Mouse (Mus musculus) megakaryocyte, embryonic 14.5 days (primary cell): Measurements from ENCODE around the gene Olfr1395.

Source experiments
- FLI1 ChIP-seq: IDR thresholded peaks from 2 replicates; pipeline ENCODE4 v1.6.1; 2012; ENCODE audit warnings: low read length, inconsistent platforms, mixed read lengths
- GATA1 ChIP-seq: IDR thresholded peaks from 3 replicates; pipeline ENCODE4 v1.6.1; 2012; ENCODE audit warnings: mixed read lengths, low read length, inconsistent platforms, borderline replicate concordance

- TF ChIP-seq GATA1 (no peak), FLI1 (no peak)
Observed at GRCm38 (mm10) chr11:49141974-49142373, at the start of gene Olfr1395.
